Comparison of ENCODE assay signal across 20 mouse cellular contexts in the genomic region with DNA sequence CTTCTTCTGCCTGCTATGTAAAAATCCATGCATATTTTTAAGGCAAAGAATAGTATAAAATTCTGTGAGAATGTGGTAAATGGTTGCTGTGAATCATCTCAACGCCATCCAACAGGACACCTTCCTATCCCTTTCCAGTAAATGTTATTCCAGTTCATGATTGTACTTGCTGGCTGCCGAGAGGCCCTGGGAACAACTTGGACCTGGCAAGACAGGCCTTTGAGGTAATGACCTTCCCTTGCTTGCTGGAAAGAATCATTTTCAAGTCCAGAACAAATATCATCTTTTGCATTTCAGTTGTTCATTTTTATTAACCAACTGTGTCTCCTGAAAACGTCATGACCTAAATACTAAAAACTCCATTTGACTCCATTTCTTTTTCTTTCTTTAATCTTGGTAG. TPM values are rescaled to one million over a fixed set of nuclear protein-coding genes. Genes with fewer than 3 reads are reported as not detected.
A peak's percentile ranks its signal among the peaks of the same experiment; 100 is the strongest.
DNase-seq lines count a peak whose midpoint lies in the region.
"Had no signal": no experiment of that assay in that cellular context is flagged by ENCODE, and none has a peak within 500 bp of the region (broad histone marks: within the 10 kb centered on the region; RNA-seq: fewer than 3 reads in every experiment).

No protein-coding gene starts in this region.

- H3K27me3 ChIP-seq in heart, embryonic 10.5 days (ENCODE audit: insufficient read depth, poor library complexity, severe bottlenecking) = no peaks in the 10 kb centered on the region
- H3K27me3 ChIP-seq in midbrain, embryonic 10.5 days (ENCODE audit: low read depth, poor library complexity, severe bottlenecking) = no peaks in the 10 kb centered on the region
- H3K27me3 ChIP-seq: embryonic facial prominence, embryonic 12.5 days; forebrain, embryonic 13.5 days had no signal

- DNase-seq in gastrocnemius, adult 18-20 months (ENCODE audit: low spot score) = peak; percentile 19
- DNase-seq in gastrocnemius, postnatal 36 days = no peak
- DNase-seq in gastrocnemius, postnatal 14 days = peak; percentile 10
- DNase-seq in gastrocnemius, postnatal 4 days (ENCODE audit: low spot score in 2 of 2) = no peak
- DNase-seq in heart, adult 11 months = peak; percentile 77
- no peak for DNase-seq in heart, embryonic 10.5 days (ENCODE audit: low spot score)
- DNase-seq in skeletal muscle tissue, adult 2 months (ENCODE audit: low read depth, low spot score) = peak; percentile 54
- no peak for DNase-seq in midbrain, embryonic 10.5 days (ENCODE audit: low spot score)
- DNase-seq: adrenal gland, adult 2 months; adrenal gland, postnatal 10 days; adrenal gland, postnatal 25 days; cerebellum, adult 11-12 months; cerebellum, adult 2 months; cerebellum, adult 9-10 months; cerebellum, postnatal 10 days; cerebellum, postnatal 25 days had no signal

- no peak overlapping the region for H3K4me3 ChIP-seq in heart, embryonic 10.5 days
- H3K4me3 ChIP-seq in midbrain, embryonic 10.5 days = no peak overlapping the region
- H3K4me3 ChIP-seq: embryonic facial prominence, embryonic 10.5 days; embryonic facial prominence, embryonic 12.5 days; forebrain, embryonic 13.5 days had no signal

- intact Hi-C loops in gastrocnemius, postnatal 36 days (cut with DNase I) = no loop called here
- intact Hi-C loops in gastrocnemius, postnatal 14 days (cut with DNase I; ENCODE audit: low total_unique reads) = no loop called here

- no peaks in the 10 kb centered on the region for H3K36me3 ChIP-seq in heart, embryonic 10.5 days
- no peaks in the 10 kb centered on the region for H3K36me3 ChIP-seq in midbrain, embryonic 10.5 days
- H3K36me3 ChIP-seq: embryonic facial prominence, embryonic 10.5 days; embryonic facial prominence, embryonic 12.5 days had no signal

- no peak overlapping the region for H3K27ac ChIP-seq in heart, embryonic 10.5 days
- H3K27ac ChIP-seq in midbrain, embryonic 10.5 days (replicated peaks) = no peak overlapping the region
- H3K27ac ChIP-seq: embryonic facial prominence, embryonic 10.5 days; embryonic facial prominence, embryonic 12.5 days; forebrain, embryonic 13.5 days had no signal

- 80% methylated on average over 3 of the region's 3 CpGs for WGBS in heart, embryonic 10.5 days
- 87% methylated on average over 3 of the region's 3 CpGs for WGBS in midbrain, embryonic 10.5 days

- no peaks in the 10 kb centered on the region for H3K9me3 ChIP-seq in heart, embryonic 10.5 days
- no peaks in the 10 kb centered on the region for H3K9me3 ChIP-seq in midbrain, embryonic 10.5 days (replicated peaks)
- H3K9me3 ChIP-seq: embryonic facial prominence, embryonic 10.5 days; forebrain, embryonic 13.5 days had no signal

- no peaks in the 10 kb centered on the region for H3K4me1 ChIP-seq in heart, embryonic 10.5 days
- H3K4me1 ChIP-seq in midbrain, embryonic 10.5 days = no peaks in the 10 kb centered on the region
- H3K4me1 ChIP-seq: embryonic facial prominence, embryonic 10.5 days; embryonic facial prominence, embryonic 12.5 days; forebrain, embryonic 13.5 days had no signal

RNA-seq across cellular contexts. Expression of a gene that starts 0.9 kb away (rescaled TPM):
- total RNA-seq in gastrocnemius, adult 18-20 months (2021) = 10 to 100 TPM in 1 of 2 experiments, 1 to 10 TPM in 1; 4.9 to 11.5 TPM
- total RNA-seq in gastrocnemius, postnatal 36 days (2021) = 10 to 100 TPM; 10.4 to 11.1 TPM
- total RNA-seq in gastrocnemius, postnatal 14 days (2021) = 10 to 100 TPM; 19.5 to 31.1 TPM
- total RNA-seq in gastrocnemius, postnatal 4 days (2021) = 10 to 100 TPM; 94.6 to 96.1 TPM
- polyA plus RNA-seq in heart, embryonic 10.5 days (2016; fragmentation: Nextera tagmentation; extraction: Ambion mirVana) = 37.0 and 45.7 TPM in 2 replicates
- polyA plus RNA-seq in midbrain, embryonic 10.5 days (2016; fragmentation: Nextera tagmentation; extraction: Ambion mirVana) = 37.8 and 53.4 TPM in 2 replicates
- total RNA-seq: MEL had no signal

Comparison
In these comparisons a context has a peak if more than half of its experiments do, and no peak if none do; other contexts are left out.
1. DNase-seq: peak in gastrocnemius, adult 18-20 months (single experiment), gastrocnemius, postnatal 14 days (single experiment), heart, adult 11 months (single experiment) and skeletal muscle tissue, adult 2 months (single experiment); none in gastrocnemius, postnatal 36 days (0 of 2), gastrocnemius, postnatal 4 days (0 of 2), heart, embryonic 10.5 days (single experiment) and midbrain, embryonic 10.5 days (single experiment).